Mouse (Mus musculus) erythroblast, embryonic 14.5 days (primary cell): Measurements from ENCODE around the gene Ggt1. TPM values are rescaled to one million over a fixed set of nuclear protein-coding genes. Genes with fewer than 3 reads are reported as not detected.
"Not testable (repeated sequence)": the region's sequence is repeated elsewhere in the genome, so short reads cannot be mapped to it uniquely, and the experiment has no call there.

Experiments
- H3K27me3 ChIP-seq: 2 replicates; pipeline ENCODE4 v1.6.1; 2012; ENCODE audit warnings: inconsistent platforms; ENCODE audit not compliant: control insufficient read depth
- H3K36me3 ChIP-seq: 2 replicates; pipeline ENCODE4 v1.6.1; 2012; ENCODE audit warnings: mild to moderate bottlenecking, inconsistent platforms; ENCODE audit not compliant: control insufficient read depth
- H3K4me1 ChIP-seq: 2 replicates; pipeline ENCODE4 v1.6.1; 2012; ENCODE audit warnings: inconsistent platforms; ENCODE audit not compliant: control insufficient read depth
- H3K4me3 ChIP-seq: replicated peaks from 2 replicates; pipeline ENCODE3; 2012; ENCODE audit warnings: moderate library complexity, mild to moderate bottlenecking, inconsistent platforms
- H3K9me3 ChIP-seq: 2 replicates; pipeline ENCODE4 v1.6.1; 2012; ENCODE audit warnings: low read length, inconsistent platforms, mixed read lengths; ENCODE audit not compliant: control insufficient read depth
- GATA1 ChIP-seq: IDR thresholded peaks from 2 replicates; pipeline ENCODE4 v1.6.1; 2012; ENCODE audit warnings: low read length, inconsistent platforms, mixed read lengths
- TAL1 ChIP-seq: IDR thresholded peaks from 3 replicates; pipeline ENCODE4 v1.6.1; 2012; ENCODE audit warnings: low read length, inconsistent platforms, mixed read lengths
- polyA plus RNA-seq: library from polyadenylated mRNA; stranded (reverse); fragments of >175 nt; gene quantifications from 2 replicates; pipeline ENCODE4 v1.2.3, GENCODE M21; 2012

Gene Ggt1
- polyA plus RNA-seq, 1 experiment, result not detected

GRCm38 (mm10) chr10:75517073-75517757 is 44.2 kb upstream of the Ggt1 start, which contains the start of gene Snrpd3:
Snrpd3 (plus strand) TSS chr10:75517551.
- H3K9me3 ChIP-seq, result no peaks in the 10 kb centered on the region
- peaks cover 79% of the 10 kb centered on the region for H3K4me1 ChIP-seq
- no peaks in the 10 kb centered on the region for H3K27me3 ChIP-seq
- TF ChIP-seq GATA1 (no peak), TAL1 (no peak)
- H3K36me3 ChIP-seq, result peaks cover 72% of the 10 kb centered on the region
- H3K4me3 ChIP-seq, result peak within 1 kb of the TSS; percentile 85

- TF ChIP-seq TAL1, result no peak
- no peak for TF ChIP-seq GATA1
Measured at GRCm38 (mm10) chr10:75517758-75518143, 43.7 kb upstream of the Ggt1 start, which contains the start of gene Gucd1. Gucd1 (minus strand) TSS chr10:75517972.

GRCm38 (mm10) chr10:75520581-75520980 is 40.8 kb upstream of the Ggt1 start:
- Histone ChIP-seq H3K4me1 (peaks cover 46% of the 10 kb centered on the region), H3K36me3 (peaks cover 72% of the 10 kb centered on the region), H3K4me3 (no peak overlapping the region)

More at GRCm38 (mm10) chr10:75517758-75518143, 43.7 kb upstream of the Ggt1 start, which contains the start of gene Gucd1:
- H3K36me3 ChIP-seq, result peaks cover 71% of the 10 kb centered on the region
- no peaks in the 10 kb centered on the region for H3K9me3 ChIP-seq
- peaks cover 74% of the 10 kb centered on the region for H3K4me1 ChIP-seq
- no peaks in the 10 kb centered on the region for H3K27me3 ChIP-seq
- H3K4me3 ChIP-seq, result peak within 1 kb of the TSS; percentile 85

GRCm38 (mm10) chr10:75521643-75522042 is 39.8 kb upstream of the Ggt1 start:
- peaks cover 42% of the 10 kb centered on the region for H3K4me1 ChIP-seq
- no peaks in the 10 kb centered on the region for H3K9me3 ChIP-seq
- H3K36me3 ChIP-seq, result peaks cover 76% of the 10 kb centered on the region
- no peak for TF ChIP-seq TAL1
- TF ChIP-seq GATA1, result no peak
- no peaks in the 10 kb centered on the region for H3K27me3 ChIP-seq
- H3K4me3 ChIP-seq, result no peak overlapping the region

More at GRCm38 (mm10) chr10:75520581-75520980, 40.8 kb upstream of the Ggt1 start:
- TF ChIP-seq GATA1 (no peak), TAL1 (no peak)
- Histone ChIP-seq H3K27me3 (no peaks in the 10 kb centered on the region), H3K9me3 (no peaks in the 10 kb centered on the region)

- not testable (repeated sequence) for H3K9me3 ChIP-seq, H3K4me3 ChIP-seq, H3K27me3 ChIP-seq
- Histone ChIP-seq H3K36me3 (peaks cover 86% of the 10 kb centered on the region), H3K4me1 (peaks cover 17% of the 10 kb centered on the region)
Measured at GRCm38 (mm10) chr10:75525450-75525849, 36.0 kb upstream of the Ggt1 start.

- H3K9me3 ChIP-seq, result no peaks in the 10 kb centered on the region
- peaks cover 6% of the 10 kb centered on the region for H3K4me1 ChIP-seq
- TF ChIP-seq GATA1 (no peak), TAL1 (no peak)
- H3K36me3 ChIP-seq, result peaks cover 86% of the 10 kb centered on the region
- no peak overlapping the region for H3K4me3 ChIP-seq
- no peaks in the 10 kb centered on the region for H3K27me3 ChIP-seq
Measured at GRCm38 (mm10) chr10:75530322-75530721, 31.1 kb upstream of the Ggt1 start.

- peaks cover 2% of the 10 kb centered on the region; the same call in 1 of the 2 replicates for H3K4me1 ChIP-seq
- H3K4me3 ChIP-seq, result no peak overlapping the region
- no peak for TF ChIP-seq GATA1
- no peak for TF ChIP-seq TAL1
- H3K27me3 ChIP-seq, result no peaks in the 10 kb centered on the region
- H3K36me3 ChIP-seq, result peaks cover 87% of the 10 kb centered on the region
- H3K9me3 ChIP-seq, result no peaks in the 10 kb centered on the region
Measured at GRCm38 (mm10) chr10:75531532-75532090, 29.8 kb upstream of the Ggt1 start.

GRCm38 (mm10) chr10:75534216-75534615 is 27.2 kb upstream of the Ggt1 start:
- Histone ChIP-seq H3K9me3 (no peaks in the 10 kb centered on the region), H3K4me3 (no peak overlapping the region), H3K4me1 (0 out of 2 replicates have a peak, but pooled peaks cover 2% of the 10 kb centered on the region), H3K27me3 (no peaks in the 10 kb centered on the region), H3K36me3 (peaks cover 71% of the 10 kb centered on the region)
- no peak for TF ChIP-seq GATA1

- Histone ChIP-seq H3K36me3 (peaks cover 66% of the 10 kb centered on the region), H3K27me3 (no peaks in the 10 kb centered on the region), H3K9me3 (no peaks in the 10 kb centered on the region), H3K4me1 (0 out of 2 replicates have a peak, but pooled peaks cover 2% of the 10 kb centered on the region), H3K4me3 (no peak overlapping the region)
- no peak for TF ChIP-seq GATA1
- TF ChIP-seq TAL1, result no peak
Measured at GRCm38 (mm10) chr10:75534934-75535333, 26.5 kb upstream of the Ggt1 start.
